Mouse (Mus musculus): Measurements from ENCODE around the gene Ccdc174.

Ccdc174 gene

GRCm38 (mm10) chr6:91917716-91918115 lies 39.9 kb downstream of the Ccdc174 start:
- no peak for DNase-seq (ENCODE audit: low spot score)

GRCm38 (mm10) chr6:91931231-91931630 lies 53.4 kb downstream of the Ccdc174 start:
- no peak for DNase-seq (ENCODE audit: low spot score)

- no peak for DNase-seq (ENCODE audit: low spot score)
These were observed 60.6 kb downstream of the Ccdc174 start for GRCm38 (mm10) chr6:91938491-91938890.

GRCm38 (mm10) chr6:91948426-91948825 lies 70.6 kb downstream of the Ccdc174 start:
- DNase-seq (ENCODE audit: low spot score): no peak

Measured in ovary, postnatal 10 days (tissue).